ENCODE assay signal across 8 mouse cellular contexts in genomic region chr16:96081331-96081730, GRCm38 (mm10). TPM values are rescaled to one million over a fixed set of nuclear protein-coding genes. Genes with fewer than 3 reads are reported as not detected.
DNase-seq lines count a peak whose midpoint lies in the region; ATAC-seq and TF ChIP-seq lines count a peak whose summit lies in the region.

No protein-coding gene starts in this region.

- peaks cover 12% of the 10 kb centered on the region for H3K4me1 ChIP-seq in cerebellum, adult 2 months (ENCODE audit: control insufficient read depth, insufficient read depth, low read length)
- H3K4me1 ChIP-seq in forebrain, postnatal 0 days (ENCODE audit: insufficient read depth) = no peaks in the 10 kb centered on the region; the same call in 1 of the 2 replicates
- H3K4me1 ChIP-seq in lung, adult 2 months (ENCODE audit: control insufficient read depth, insufficient read depth, low read length) = peaks cover 2% of the 10 kb centered on the region

- no peaks in the 10 kb centered on the region for H3K27me3 ChIP-seq in cerebellum, adult 2 months (ENCODE audit: control insufficient read depth, insufficient read depth, low read length)
- no peaks in the 10 kb centered on the region for H3K27me3 ChIP-seq in forebrain, postnatal 0 days (ENCODE audit: insufficient read depth, low read length)

- TF ChIP-seq POLR2A in cerebellum, adult 2 months (IDR thresholded peaks at IDR 0.05; ENCODE audit: borderline replicate concordance, insufficient read depth, low read length) = no peak
- no peak for TF ChIP-seq POLR2A in lung, adult 2 months (IDR thresholded peaks at IDR 0.05; ENCODE audit: borderline replicate concordance, extremely low read depth, low read depth, low read length)

- H3K36me3 ChIP-seq in forebrain, postnatal 0 days (ENCODE audit: insufficient read depth) = peaks cover 23% of the 10 kb centered on the region; the same call in 1 of the 2 replicates

- H3K9ac ChIP-seq in forebrain, postnatal 0 days = peak overlapping the region; percentile 99

- peak overlapping the region; percentile 60 for H3K4me2 ChIP-seq in forebrain, postnatal 0 days (ENCODE audit: low read depth)

- H3K4me3 ChIP-seq in cerebellum, adult 2 months (replicated peaks; ENCODE audit: insufficient read depth, low read depth, low read length) = peak overlapping the region; percentile 96
- H3K4me3 ChIP-seq in forebrain, postnatal 0 days (ENCODE audit: low read depth, low read length) = peak overlapping the region; percentile 95
- peak overlapping the region; percentile 73 for H3K4me3 ChIP-seq in layer of hippocampus, adult 2 months
- H3K4me3 ChIP-seq in lung, adult 2 months (replicated peaks; ENCODE audit: extremely low read depth, low read depth, low read length) = peak overlapping the region; percentile 91

- no peak for TF ChIP-seq CTCF in cerebellum, adult 2 months (IDR thresholded peaks at IDR 0.05; ENCODE audit: borderline replicate concordance, insufficient read depth, low read depth, low read length)
- no peak for TF ChIP-seq CTCF in forebrain, postnatal 0 days (IDR thresholded peaks at IDR 0.05; ENCODE audit: low read depth)
- TF ChIP-seq CTCF in layer of hippocampus, adult 2 months (conservative IDR thresholded peaks at IDR 0.05) = no peak
- no peak for TF ChIP-seq CTCF in lung, adult 2 months (IDR thresholded peaks at IDR 0.05; ENCODE audit: insufficient read depth, low read length)

- no peaks in the 10 kb centered on the region for H3K9me3 ChIP-seq in forebrain, postnatal 0 days (ENCODE audit: low read length)

- H3K27ac ChIP-seq in cerebellum, adult 2 months (ENCODE audit: insufficient read depth, low read length) = peak overlapping the region; percentile 72
- H3K27ac ChIP-seq in forebrain, postnatal 0 days (ENCODE audit: low read depth, low read length) = peak overlapping the region; percentile 96
- peak overlapping the region; percentile 99 for H3K27ac ChIP-seq in layer of hippocampus, adult 2 months

- peak; percentile 88 for DNase-seq in MN1 (ENCODE audit: low spot score)
- DNase-seq in cerebellum, adult 2 months = peak; percentile 89 to 95
- peak; percentile 95 for DNase-seq in forebrain, postnatal 0 days
- DNase-seq in heart, postnatal 4 days = peak; percentile 94
- peak; percentile 89 to 90 for DNase-seq in layer of hippocampus, adult 2 months (ENCODE audit: low spot score in 2 of 2)
- DNase-seq in lung, adult 2 months = peak; percentile 95
- peak; percentile 82 for DNase-seq in ovary, postnatal 10 days (ENCODE audit: low spot score)
- peak; percentile 92 for DNase-seq in thymus, postnatal 0 days (ENCODE audit: low spot score)

- peak; percentile 86 for ATAC-seq in forebrain, postnatal 0 days

- 1% methylated on average over 28 of the region's 28 CpGs for WGBS in cerebellum, adult 2 months
- under 1% methylated on average over 19 of the region's 28 CpGs for WGBS in forebrain, postnatal 0 days
- under 1% methylated on average over 25 of the region's 28 CpGs for WGBS in lung, adult 2 months

RNA-seq across cellular contexts. Expression of gene Brwd1, which starts 1.0 kb away (rescaled TPM):
- 79.9 and 86.7 TPM in 2 replicates for polyA plus RNA-seq in cerebellum, adult 2 months (2012; rRNA removed)
- 151 and 196 TPM in 2 replicates for total RNA-seq in forebrain, postnatal 0 days (2014; rRNA removed)
- polyA plus RNA-seq in forebrain, postnatal 0 days (2015; fragmentation: Nextera tagmentation; extraction: Ambion mirVana) = 122 and 145 TPM in 2 replicates
- total RNA-seq in heart, postnatal 4 days (2021) = 100 to 1,000 TPM; 101 to 109 TPM
- total RNA-seq in layer of hippocampus, adult 2 months (2021) = 100 to 1,000 TPM; 141 to 150 TPM
- 24.5 and 27.4 TPM in 2 replicates for polyA plus RNA-seq in lung, adult 2 months (2012; rRNA removed)
- polyA plus RNA-seq in thymus, postnatal 0 days (2015; fragmentation: Nextera tagmentation; extraction: Ambion mirVana) = 56.8 and 62.9 TPM in 2 replicates

RNA-seq across cellular contexts. Expression of gene Hmgn1, which starts 46.2 kb away (rescaled TPM):
- polyA plus RNA-seq in cerebellum, adult 2 months (2012; rRNA removed) = 76.0 and 78.7 TPM in 2 replicates
- total RNA-seq in forebrain, postnatal 0 days (2014; rRNA removed) = 141 and 166 TPM in 2 replicates
- 241 and 247 TPM in 2 replicates for polyA plus RNA-seq in forebrain, postnatal 0 days (2015; fragmentation: Nextera tagmentation; extraction: Ambion mirVana)
- total RNA-seq in heart, postnatal 4 days (2021) = 100 to 1,000 TPM; 118 to 131 TPM
- 10 to 100 TPM; 68.5 to 73.7 TPM for total RNA-seq in layer of hippocampus, adult 2 months (2021)
- polyA plus RNA-seq in lung, adult 2 months (2012; rRNA removed) = 27.4 and 38.0 TPM in 2 replicates
- 380 and 399 TPM in 2 replicates for polyA plus RNA-seq in thymus, postnatal 0 days (2015; fragmentation: Nextera tagmentation; extraction: Ambion mirVana)

Comparison
In these comparisons a context has a peak if more than half of its experiments do, and no peak if none do; other contexts are left out.
1. Peak in every context shown above with its lines: DNase-seq, ATAC-seq, H3K4me3 ChIP-seq and H3K27ac ChIP-seq.